Mouse (Mus musculus) heart, postnatal 0 days (tissue): ENCODE measurements around the gene Bcl7c.

Experiments used
- CTCF ChIP-seq: IDR thresholded peaks from 2 replicates; pipeline ENCODE4 v1.5.1; 2016; ENCODE audit warnings: antibody characterized with exemption, control low read depth, low read depth
- EP300 ChIP-seq: IDR thresholded peaks from 2 replicates; pipeline ENCODE4 v1.6.1; 2016; ENCODE audit warnings: antibody characterized with exemption, low read depth

- no peak for TF ChIP-seq CTCF
- TF ChIP-seq EP300: no peak
Measured at GRCm38 (mm10) chr7:127613501-127613900, 95.2 kb downstream of the Bcl7c start.
